Mouse (Mus musculus) mesoderm, embryonic 11.5 days (tissue): Measurements from ENCODE around the gene Igsf21.

Source experiments
- DNase-seq: peaks from one replicate; pipeline ENCODE4 v3.0.0-alpha.2; 2012; ENCODE audit warnings: low read depth, low spot score

The Igsf21 gene

GRCm38 (mm10) chr4:140200296-140200695 lies 46.3 kb downstream of the Igsf21 start:
- DNase-seq, result no peak

GRCm38 (mm10) chr4:140196717-140197116 lies 49.9 kb downstream of the Igsf21 start:
- no peak for DNase-seq

- no peak for DNase-seq
These were observed 54.1 kb downstream of the Igsf21 start for GRCm38 (mm10) chr4:140192276-140193002.

GRCm38 (mm10) chr4:140189601-140190000 lies 57.0 kb downstream of the Igsf21 start:
- no peak for DNase-seq

- DNase-seq, result no peak
These were observed 58.0 kb downstream of the Igsf21 start for GRCm38 (mm10) chr4:140188626-140189025.

GRCm38 (mm10) chr4:140187404-140188145 lies 59.0 kb downstream of the Igsf21 start:
- DNase-seq, result no peak

GRCm38 (mm10) chr4:140179576-140179975 lies 67.0 kb downstream of the Igsf21 start:
- no peak for DNase-seq

GRCm38 (mm10) chr4:140177055-140177454 lies 69.5 kb downstream of the Igsf21 start:
- no peak for DNase-seq

- no peak for DNase-seq
These were observed 72.7 kb downstream of the Igsf21 start for GRCm38 (mm10) chr4:140173746-140174399.

- DNase-seq, result no peak
These were observed 73.5 kb downstream of the Igsf21 start for GRCm38 (mm10) chr4:140173084-140173483.

- no peak for DNase-seq
These were observed 74.7 kb downstream of the Igsf21 start for GRCm38 (mm10) chr4:140171917-140172316.

- no peak for DNase-seq
These were observed 75.4 kb downstream of the Igsf21 start for GRCm38 (mm10) chr4:140171189-140171588.

- no peak for DNase-seq
These were observed 80.7 kb downstream of the Igsf21 start for GRCm38 (mm10) chr4:140165851-140166250.

- no peak for DNase-seq
These were observed 81.9 kb downstream of the Igsf21 start for GRCm38 (mm10) chr4:140164662-140165061.

GRCm38 (mm10) chr4:140159617-140160016 lies 87.0 kb downstream of the Igsf21 start:
- no peak for DNase-seq

- no peak for DNase-seq
These were observed 91.6 kb downstream of the Igsf21 start for GRCm38 (mm10) chr4:140154899-140155463.

- DNase-seq, result no peak
These were observed 92.1 kb downstream of the Igsf21 start for GRCm38 (mm10) chr4:140154484-140154883.

GRCm38 (mm10) chr4:140153711-140154114 lies 92.9 kb downstream of the Igsf21 start:
- DNase-seq, result no peak

- DNase-seq, result peak; percentile 68
These were observed 93.5 kb downstream of the Igsf21 start for GRCm38 (mm10) chr4:140153101-140153500.

GRCm38 (mm10) chr4:140149706-140150105 lies 96.9 kb downstream of the Igsf21 start:
- DNase-seq, result no peak

- no peak for DNase-seq
These were observed 98.5 kb downstream of the Igsf21 start for GRCm38 (mm10) chr4:140147857-140148695.
